Mouse (Mus musculus) adrenal gland, adult (tissue): ENCODE data around the gene Rbm43.

ENCODE experiments used
- DNase-seq, 2 experiments: peaks; one replicate each; pipeline ENCODE4 v3.0.0; 2022 to 2023; ENCODE audit warnings: low spot score in 1 of 2; ENCODE audit not compliant: inconsistent age in 2 of 2

Gene Rbm43

GRCm38 (mm10) chr2:51934574-51935334, at the start of gene Rbm43:
TSS of gene Rbm43 (minus strand) at chr2:51935163.
- peak; percentile 81 to 94 for DNase-seq

GRCm38 (mm10) chr2:51982288-51982687, 47.3 kb upstream of the Rbm43 start:
- peak in 1 of 2 experiments; percentile 45 for DNase-seq

- DNase-seq = peak; percentile 28 to 65
These were observed 46.7 kb upstream of the Rbm43 start for GRCm38 (mm10) chr2:51981630-51982029.

GRCm38 (mm10) chr2:51973410-51973968, 38.5 kb upstream of the Rbm43 start, which contains the start of gene Nmi:
TSS of gene Nmi (minus strand) at chr2:51973494.
- peak in 1 of 2 experiments; percentile 15 for DNase-seq

- peak; percentile 66 to 87 for DNase-seq
These were observed 37.9 kb upstream of the Rbm43 start for GRCm38 (mm10) chr2:51972641-51973409.

GRCm38 (mm10) chr2:51972142-51972541, 37.2 kb upstream of the Rbm43 start:
- peak; percentile 45 to 83 for DNase-seq

- no peak for DNase-seq
These were observed 35.9 kb upstream of the Rbm43 start for GRCm38 (mm10) chr2:51970897-51971296.

GRCm38 (mm10) chr2:51967288-51967687, 32.3 kb upstream of the Rbm43 start:
- no peak for DNase-seq

GRCm38 (mm10) chr2:51953648-51954204, 18.8 kb upstream of the Rbm43 start:
- DNase-seq = no peak

- no peak for DNase-seq
These were observed 15.9 kb upstream of the Rbm43 start for GRCm38 (mm10) chr2:51950876-51951275.

- DNase-seq = no peak
These were observed 13.3 kb upstream of the Rbm43 start for GRCm38 (mm10) chr2:51948105-51948830.

GRCm38 (mm10) chr2:51945812-51946211, 10.8 kb upstream of the Rbm43 start:
- no peak for DNase-seq

- no peak for DNase-seq
These were observed 6.9 kb upstream of the Rbm43 start for GRCm38 (mm10) chr2:51941832-51942231.

- no peak for DNase-seq
These were observed 3.8 kb upstream of the Rbm43 start for GRCm38 (mm10) chr2:51938750-51939149.

- no peak for DNase-seq
These were observed 2.0 kb upstream of the Rbm43 start for GRCm38 (mm10) chr2:51937004-51937403.

- DNase-seq = no peak
These were observed 1.6 kb upstream of the Rbm43 start for GRCm38 (mm10) chr2:51936585-51936984.

- no peak for DNase-seq
These were observed 958 bp upstream of the Rbm43 start for GRCm38 (mm10) chr2:51935921-51936320.

- DNase-seq = peak in 1 of 2 experiments; percentile 66
These were observed 1.4 kb downstream of the Rbm43 start for GRCm38 (mm10) chr2:51933341-51934134.

- DNase-seq = no peak
These were observed 3.7 kb downstream of the Rbm43 start for GRCm38 (mm10) chr2:51931241-51931640.
